In genomic region chr4:120487707-120488106, GRCm38 (mm10) we compare ENCODE assay signal across 16 mouse cellular contexts. TPM values are rescaled to one million over a fixed set of nuclear protein-coding genes. Genes with fewer than 3 reads are reported as not detected.
DNase-seq lines count a peak whose midpoint lies in the region; ATAC-seq and TF ChIP-seq lines count a peak whose summit lies in the region.
"Had no signal": no experiment of that assay in that cellular context is flagged by ENCODE, and none has a peak within 500 bp of the region (broad histone marks: within the 10 kb centered on the region; RNA-seq: fewer than 3 reads in every experiment).

No protein-coding gene starts in this region.

- no peak overlapping the region for H3K4me3 ChIP-seq in heart, embryonic 14.5 days (ENCODE audit: control insufficient read depth in 1 of 2, insufficient read depth in 1 of 2, low read depth in 1 of 2, low read length in 2 of 2)
- H3K4me3 ChIP-seq in heart, adult 2 months = no peak overlapping the region
- no peak overlapping the region for H3K4me3 ChIP-seq in lung, postnatal 0 days (ENCODE audit: low read depth, low read length)
- H3K4me3 ChIP-seq in myocyte = no peak overlapping the region
- H3K4me3 ChIP-seq: hindbrain, embryonic 13.5 days; liver, embryonic 12.5 days had no signal

- TF ChIP-seq EP300 in heart, adult 2 months (IDR thresholded peaks at IDR 0.05; ENCODE audit: insufficient read depth, low read depth, low read length) = no peak
- TF ChIP-seq EP300 in lung, postnatal 0 days (IDR thresholded peaks at IDR 0.05) = no peak

- H3K9ac ChIP-seq in heart, embryonic 14.5 days (ENCODE audit: low read length) = no peak overlapping the region
- H3K9ac ChIP-seq in heart, adult 2 months (ENCODE audit: low read depth, low read length) = no peak overlapping the region
- H3K9ac ChIP-seq in lung, postnatal 0 days (replicated peaks; ENCODE audit: low read depth) = no peak overlapping the region
- H3K9ac ChIP-seq: forebrain, postnatal 0 days; hindbrain, embryonic 13.5 days; liver, embryonic 12.5 days had no signal

- DNase-seq in adrenal gland, adult 2 months = peak; percentile 32
- no peak for DNase-seq in adrenal gland, postnatal 10 days
- no peak for DNase-seq in heart, adult 2 months
- DNase-seq in lung, postnatal 0 days (ENCODE audit: low spot score) = peak; percentile 50
- no peak for DNase-seq in lung, postnatal 36 days
- DNase-seq in spleen, postnatal 14 days (ENCODE audit: low spot score in 2 of 2) = no peak
- DNase-seq: cerebellum, adult 18-20 months; forebrain, postnatal 0 days; gastrocnemius, postnatal 25 days; kidney, adult 8-10 months; retina, postnatal 1 day had no signal

- no peaks in the 10 kb centered on the region for H3K79me2 ChIP-seq in heart, adult 2 months (replicated peaks; ENCODE audit: control insufficient read depth, insufficient read depth, low read length)
- H3K79me2 ChIP-seq in myocyte (ENCODE audit: control insufficient read depth, insufficient read depth) = no peaks in the 10 kb centered on the region

- TF ChIP-seq POLR2A in heart, adult 2 months (IDR thresholded peaks at IDR 0.05; ENCODE audit: insufficient read depth, low read depth, low read length) = no peak
- TF ChIP-seq POLR2A in myocyte (IDR thresholded peaks at IDR 0.05; ENCODE audit: insufficient read length, low read depth) = no peak

- peaks cover 61% of the 10 kb centered on the region for H3K36me3 ChIP-seq in heart, embryonic 14.5 days (ENCODE audit: control insufficient read depth, insufficient read depth, low read length)
- peaks cover 5% of the 10 kb centered on the region; the same call in 1 of the 2 replicates for H3K36me3 ChIP-seq in heart, adult 2 months (ENCODE audit: control insufficient read depth, insufficient read depth, low read length)
- no peaks in the 10 kb centered on the region for H3K36me3 ChIP-seq in lung, postnatal 0 days (ENCODE audit: insufficient read depth, low read length)
- peaks cover 10% of the 10 kb centered on the region for H3K36me3 ChIP-seq in myocyte (ENCODE audit: control insufficient read depth, insufficient read depth)

- 34% methylated on average over 1 of the region's 1 CpGs for WGBS in heart, embryonic 14.5 days
- WGBS in heart, adult 2 months = 38% methylated on average over 1 of the region's 1 CpGs
- 19% methylated on average over 1 of the region's 1 CpGs for WGBS in lung, postnatal 0 days

- no peak for ATAC-seq in heart, embryonic 14.5 days (ENCODE audit: insufficient number of reproducible peaks, insufficient read depth, low FRiP score, low read depth)
- no peak; the same call in 1 of the 2 replicates for ATAC-seq in lung, postnatal 0 days
- ATAC-seq: forebrain, postnatal 0 days; liver, embryonic 12.5 days had no signal

- 0 out of 4 replicates have a peak overlapping the region, but pooled peaks have one; percentile 12 to 49 for H3K27ac ChIP-seq in heart, embryonic 14.5 days (replicated peaks in 1 of 2; ENCODE audit: control insufficient read depth in 1 of 2, insufficient read depth in 1 of 2, low read depth in 2 of 2, low read length in 2 of 2)
- H3K27ac ChIP-seq in heart, adult 2 months = no peak overlapping the region
- H3K27ac ChIP-seq in lung, postnatal 0 days (ENCODE audit: low read length) = no peak overlapping the region
- H3K27ac ChIP-seq: hindbrain, embryonic 13.5 days; liver, embryonic 12.5 days had no signal

- intact Hi-C loops in heart, adult 2 months (cut with DNase I) = no loop called here

- H3K27me3 ChIP-seq in heart, embryonic 14.5 days (ENCODE audit: control insufficient read depth, insufficient read depth, low read length) = no peaks in the 10 kb centered on the region
- H3K27me3 ChIP-seq in heart, adult 2 months (ENCODE audit: control insufficient read depth, insufficient read depth, low read length) = no peaks in the 10 kb centered on the region
- H3K27me3 ChIP-seq in lung, postnatal 0 days (replicated peaks; ENCODE audit: insufficient read depth, low read length) = no peaks in the 10 kb centered on the region
- H3K27me3 ChIP-seq in myocyte (ENCODE audit: control insufficient read depth, insufficient read depth, insufficient read length) = no peaks in the 10 kb centered on the region
- H3K27me3 ChIP-seq: hindbrain, embryonic 13.5 days; liver, embryonic 12.5 days had no signal

- no peak for TF ChIP-seq CTCF in heart, adult 2 months (IDR thresholded peaks at IDR 0.05)
- no peak for TF ChIP-seq CTCF in lung, postnatal 0 days (IDR thresholded peaks at IDR 0.05)

- no peak overlapping the region for H3ac ChIP-seq in myocyte (ENCODE audit: control insufficient read depth, insufficient read length)

- peaks cover 3 to 23% of the 10 kb centered on the region in 2 experiments; a peak in 3 of 4 replicates for H3K4me1 ChIP-seq in heart, embryonic 14.5 days (ENCODE audit: control insufficient read depth in 2 of 2, insufficient read depth in 2 of 2, low read length in 2 of 2)
- peaks cover 2% of the 10 kb centered on the region for H3K4me1 ChIP-seq in heart, adult 2 months (ENCODE audit: control insufficient read depth, insufficient read depth, low read length)
- no peaks in the 10 kb centered on the region for H3K4me1 ChIP-seq in lung, postnatal 0 days (ENCODE audit: insufficient read depth, low read depth, low read length)
- H3K4me1 ChIP-seq: hindbrain, embryonic 13.5 days; liver, embryonic 12.5 days had no signal

- no peak overlapping the region for H3K4me2 ChIP-seq in heart, embryonic 14.5 days (ENCODE audit: low read length)
- H3K4me2 ChIP-seq in lung, postnatal 0 days (replicated peaks; ENCODE audit: low read depth, low read length) = no peak overlapping the region
- H3K4me2 ChIP-seq in myocyte (ENCODE audit: low read depth) = peak overlapping the region; percentile 7
- H3K4me2 ChIP-seq: hindbrain, embryonic 13.5 days; liver, embryonic 12.5 days had no signal

- no peaks in the 10 kb centered on the region for H3K9me3 ChIP-seq in heart, embryonic 14.5 days (ENCODE audit: control insufficient read depth, low read length)
- H3K9me3 ChIP-seq in lung, postnatal 0 days (ENCODE audit: low read length) = no peaks in the 10 kb centered on the region
- H3K9me3 ChIP-seq: hindbrain, embryonic 13.5 days; liver, embryonic 12.5 days had no signal

TF ChIP-seq in myocyte, 11 proteins besides CTCF, POLR2A, EP300 and RAD21:
- TF ChIP-seq CEBPB (IDR thresholded peaks at IDR 0.05; ENCODE audit: insufficient read depth, poor library complexity, severe bottlenecking) (peak; percentile 95), SRF (IDR thresholded peaks at IDR 0.05; ENCODE audit: control insufficient read depth, insufficient read length, low read depth) (no peak)
TF ChIP-seq in myocyte: peak in this region for 1.

RNA-seq across cellular contexts. Expression of gene Slfnl1, which starts 44.3 kb away (rescaled TPM):
- under 1 TPM; 0.14 to 0.17 TPM for total RNA-seq in adrenal gland, adult 2 months (2021)
- polyA plus RNA-seq in adrenal gland, adult 2 months (2012; rRNA removed) = 0.06 and 0.07 TPM in 2 replicates
- under 1 TPM; 0.18 to 0.27 TPM for total RNA-seq in adrenal gland, postnatal 10 days (2021)
- polyA plus RNA-seq in heart, embryonic 14.5 days (2014; fragmentation: Nextera tagmentation; extraction: Ambion mirVana) = not detected in 2 replicates
- not detected for total RNA-seq in heart, adult 2 months (2021)
- polyA plus RNA-seq in heart, adult 2 months (2012; rRNA removed) = 0.18 and 0.31 TPM in 2 replicates
- polyA plus RNA-seq in lung, postnatal 0 days (2015; fragmentation: Nextera tagmentation; extraction: Ambion mirVana) = 0.10 TPM in 1 of 2 replicates, not detected in the other
- not detected for polyA plus RNA-seq in myocyte (2012; fragmentation: generic; extraction: Trizol)
- total RNA-seq: forebrain, postnatal 0 days; gastrocnemius, postnatal 25 days; megakaryocyte progenitor cell, adult 5-6 weeks had no signal
- polyA plus RNA-seq: forebrain, postnatal 0 days; hindbrain, embryonic 13.5 days; liver, embryonic 12.5 days had no signal

Comparison
In these comparisons a context has a peak if more than half of its experiments do, and no peak if none do; other contexts are left out.
1. DNase-seq: peak in adrenal gland, adult 2 months (single experiment) and lung, postnatal 0 days (single experiment); none in adrenal gland, postnatal 10 days (single experiment), heart, adult 2 months (0 of 2), lung, postnatal 36 days (single experiment) and spleen, postnatal 14 days (0 of 2).
2. H3K27ac ChIP-seq: peak in heart, embryonic 14.5 days (2 of 2); none in heart, adult 2 months (single experiment) and lung, postnatal 0 days (single experiment).